Mouse (Mus musculus) kidney, adult 2 months (tissue): ENCODE measurements around the gene Lpar2.

Source experiments
- CTCF ChIP-seq: fragments of 200-500 bp; conservative IDR thresholded peaks from 2 replicates; pipeline ENCODE4 v1.5.1; 2011; ENCODE audit warnings: low read depth, mild to moderate bottlenecking, control low read depth, low read length, moderate library complexity, mixed read lengths; ENCODE audit not compliant: insufficient read depth, insufficient read length
- POLR2A ChIP-seq: fragments of 200-500 bp; IDR thresholded peaks from one replicate; pipeline ENCODE4 v1.6.1; 2011; ENCODE audit warnings: low read depth, low read length, control low read depth

DNA sequence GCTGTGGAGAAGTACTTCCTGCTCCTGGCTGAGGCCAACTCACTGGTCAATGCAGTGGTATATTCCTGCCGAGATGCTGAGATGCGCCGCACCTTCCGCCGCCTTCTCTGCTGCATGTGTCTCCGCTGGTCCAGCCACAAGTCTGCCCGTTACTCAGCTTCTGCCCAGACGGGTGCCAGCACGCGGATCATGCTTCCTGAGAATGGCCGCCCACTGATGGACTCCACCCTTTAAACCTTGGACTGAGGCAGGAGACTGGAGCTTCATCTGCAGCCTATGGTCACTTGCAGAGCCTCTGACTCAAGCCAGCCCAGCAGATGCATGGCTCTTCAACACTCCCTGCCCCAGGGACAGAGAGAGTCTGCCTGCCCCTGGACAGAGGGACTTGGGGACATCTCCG lies 4.1 kb downstream of the Lpar2 start:
- TF ChIP-seq POLR2A (no peak), CTCF (no peak)
